Mouse (Mus musculus) embryo, embryonic 11.5 days (tissue): ENCODE measurements at regions not wholly inside any gene's neighbourhood (a gene's known extent, or its start where the extent isn't known, plus 50 kb on each side); places are given as distances from the start of the nearest gene placed in this dataset.

Experiments
- DNase-seq: peaks from one replicate; pipeline ENCODE4 v3.0.0-alpha.2; 2012; ENCODE audit warnings: low read depth, low spot score

- no peak for DNase-seq
Observed at GRCm38 (mm10) chr14:64511300-64511699, 407.2 kb downstream of the Prss52 start.

GRCm38 (mm10) chr14:64512726-64513125, 408.6 kb downstream of the Prss52 start:
- DNase-seq = no peak

- DNase-seq = no peak
Observed at GRCm38 (mm10) chr14:64517584-64518195, 413.6 kb downstream of the Prss52 start.

- no peak for DNase-seq
Observed at GRCm38 (mm10) chr14:64524641-64525040, 420.6 kb downstream of the Prss52 start.

DNA sequence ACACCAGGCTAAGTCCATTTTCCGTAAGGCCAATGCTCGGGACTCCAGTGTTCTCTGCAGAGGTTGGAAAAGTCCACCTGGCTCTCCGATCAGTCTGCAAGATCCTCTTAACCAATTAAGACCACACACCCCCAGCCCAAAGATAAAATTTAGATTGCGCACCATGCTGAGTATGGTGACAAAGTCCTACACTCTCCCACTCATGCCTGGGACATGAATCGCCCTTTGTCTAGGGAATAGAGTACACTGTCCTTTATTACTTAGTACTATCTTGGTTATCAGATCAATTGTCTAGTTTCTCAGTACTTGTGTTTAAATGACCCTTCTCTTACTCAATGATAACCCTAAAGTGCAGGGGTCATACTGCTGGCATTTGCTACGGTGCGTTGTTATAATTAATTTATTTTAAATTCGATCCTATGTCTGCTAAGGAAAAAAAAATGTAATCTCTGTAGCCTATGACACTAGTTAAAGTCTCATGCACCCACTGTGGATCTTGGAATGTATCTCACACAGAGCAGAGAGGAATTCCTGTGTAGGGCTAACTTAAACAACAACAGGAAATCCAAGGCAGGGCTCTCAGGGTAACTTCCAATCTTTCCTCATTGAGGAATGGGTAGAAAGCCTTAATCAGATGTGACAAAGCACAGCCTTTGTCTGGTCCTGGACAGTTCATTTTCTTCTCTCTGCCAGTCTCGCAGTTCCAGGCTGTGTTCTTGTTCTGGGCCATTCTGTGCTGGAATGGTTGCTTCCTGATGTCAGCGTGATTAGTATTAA, 421.4 kb downstream of the Prss52 start:
- no peak for DNase-seq

GRCm38 (mm10) chr14:64530541-64530940, 426.5 kb downstream of the Prss52 start:
- no peak for DNase-seq

DNA sequence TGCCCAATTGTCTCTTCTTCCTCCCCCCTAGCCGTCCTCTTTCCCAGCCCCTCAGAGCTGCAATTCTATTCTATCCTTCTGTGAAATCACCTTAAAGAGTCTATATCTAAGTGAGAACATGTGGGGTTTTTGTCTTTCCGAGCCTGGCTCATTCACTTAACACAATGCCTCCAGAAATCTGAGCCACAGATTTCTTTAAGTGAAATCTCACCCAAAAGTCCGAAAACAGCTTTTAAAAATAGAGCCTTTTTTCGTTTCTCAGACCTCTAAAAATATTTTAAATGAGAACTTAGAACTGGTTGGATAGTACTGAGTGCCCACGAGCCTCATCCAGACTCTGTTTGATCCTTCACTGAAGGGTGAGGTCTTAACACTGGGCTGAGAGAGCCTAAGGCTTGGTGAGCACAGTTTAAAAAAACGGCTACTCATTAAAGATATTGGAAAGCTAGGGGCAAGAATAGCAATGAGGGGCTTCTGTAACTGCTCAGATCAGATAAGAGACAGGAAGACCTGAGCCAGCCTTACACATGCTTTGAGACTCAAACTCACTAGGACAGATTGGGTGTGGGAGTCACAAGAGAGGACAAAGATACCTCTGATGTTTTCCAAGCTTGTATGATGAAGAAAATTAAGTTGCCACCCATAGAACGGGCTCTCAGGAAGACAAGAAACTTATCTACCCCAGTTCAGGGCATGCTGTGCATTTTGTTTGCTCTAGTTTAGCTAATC, 427.3 kb downstream of the Prss52 start:
- DNase-seq = no peak

DNA sequence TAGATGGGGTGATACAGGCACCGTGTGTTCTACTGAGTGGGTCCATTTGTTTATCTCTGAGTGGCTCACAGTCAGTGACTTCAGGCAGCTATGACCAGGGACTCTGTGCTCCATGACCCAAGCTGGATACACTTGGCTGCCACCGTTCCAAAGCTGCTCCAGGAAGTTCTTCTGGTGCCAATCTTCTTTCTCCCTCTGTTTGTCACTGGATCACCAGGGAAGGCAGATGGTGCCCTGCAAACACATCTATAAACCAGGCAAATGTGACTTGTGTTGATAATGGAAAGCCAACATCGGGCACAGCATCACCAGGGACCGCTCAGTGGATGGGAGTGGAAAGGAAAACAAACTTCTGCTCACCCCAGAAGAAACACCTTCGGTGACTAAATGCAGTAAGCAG, 428.3 kb downstream of the Prss52 start:
- DNase-seq = no peak

- DNase-seq = no peak
Observed at GRCm38 (mm10) chr14:64533591-64534151, 429.6 kb downstream of the Prss52 start.

DNA sequence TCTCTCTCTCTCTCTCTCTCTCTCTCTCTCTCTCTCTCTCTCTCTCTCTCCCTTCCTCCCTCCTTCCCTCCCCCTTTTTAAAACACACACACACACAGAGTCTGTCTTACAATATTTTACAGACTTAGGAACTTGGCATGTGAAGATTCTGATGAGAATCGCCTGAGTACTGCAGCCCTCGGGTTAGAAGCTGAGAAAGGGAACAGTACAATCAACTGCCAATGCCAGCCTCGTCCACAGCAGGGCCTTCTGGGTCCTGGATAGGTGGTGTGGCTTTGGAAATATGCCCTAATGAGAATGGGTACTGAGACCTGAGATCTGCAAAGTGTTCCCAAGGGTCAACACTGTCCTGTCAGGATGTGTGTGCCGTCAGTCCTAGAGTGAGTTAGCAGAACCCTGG, 430.1 kb downstream of the Prss52 start:
- no peak for DNase-seq

- DNase-seq = no peak
Observed at GRCm38 (mm10) chr14:64539436-64539835, 435.4 kb downstream of the Prss52 start.

DNA sequence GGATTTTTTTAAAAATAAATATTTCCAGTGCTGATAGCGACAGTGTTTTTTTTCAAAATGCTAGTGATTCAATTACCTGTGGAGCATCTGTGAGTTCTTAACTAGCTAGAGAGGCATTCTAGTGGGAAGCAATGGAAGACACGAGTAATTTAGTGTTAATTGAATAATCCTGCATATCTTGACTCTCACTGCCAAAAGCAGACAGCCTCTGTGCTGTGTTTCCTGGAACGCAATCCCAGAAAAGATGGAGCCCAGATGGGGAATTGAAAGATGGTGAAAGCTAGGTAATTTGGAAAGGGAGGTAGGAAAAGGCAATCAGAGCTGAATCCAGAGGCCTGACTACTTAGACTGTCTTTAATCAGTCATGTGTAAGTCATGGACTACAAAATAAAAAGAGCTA, 441.0 kb downstream of the Prss52 start:
- no peak for DNase-seq

GRCm38 (mm10) chr14:64546787-64547186, 442.7 kb downstream of the Prss52 start:
- DNase-seq = peak; percentile 50

DNA sequence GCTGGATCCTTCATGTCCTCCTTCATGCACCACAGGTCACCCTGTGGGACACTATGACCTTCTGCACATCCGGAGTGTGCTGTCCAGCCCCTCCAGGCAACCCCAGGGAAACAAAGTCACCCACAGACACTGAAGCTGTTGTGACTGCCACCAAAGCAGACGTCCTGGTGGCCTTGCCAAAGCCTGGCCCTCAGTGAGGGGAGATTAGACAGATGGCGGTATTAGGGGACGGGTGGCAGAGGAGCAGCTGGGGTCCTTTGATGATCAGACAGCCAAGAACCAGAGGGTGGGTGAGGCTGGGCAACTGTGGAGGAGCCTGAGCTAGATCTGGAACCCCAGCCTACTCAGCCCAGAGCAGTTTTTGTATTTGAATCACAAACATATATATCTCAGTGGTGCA, 448.9 kb downstream of the Prss52 start:
- DNase-seq = no peak

- DNase-seq = no peak
Observed at GRCm38 (mm10) chr14:64556042-64556441, 452.0 kb downstream of the Prss52 start.

- DNase-seq = no peak
Observed at GRCm38 (mm10) chr14:64557453-64557852, 453.4 kb downstream of the Prss52 start.

- DNase-seq = no peak
Observed at GRCm38 (mm10) chr14:64568689-64569088, 464.6 kb downstream of the Prss52 start.

DNA sequence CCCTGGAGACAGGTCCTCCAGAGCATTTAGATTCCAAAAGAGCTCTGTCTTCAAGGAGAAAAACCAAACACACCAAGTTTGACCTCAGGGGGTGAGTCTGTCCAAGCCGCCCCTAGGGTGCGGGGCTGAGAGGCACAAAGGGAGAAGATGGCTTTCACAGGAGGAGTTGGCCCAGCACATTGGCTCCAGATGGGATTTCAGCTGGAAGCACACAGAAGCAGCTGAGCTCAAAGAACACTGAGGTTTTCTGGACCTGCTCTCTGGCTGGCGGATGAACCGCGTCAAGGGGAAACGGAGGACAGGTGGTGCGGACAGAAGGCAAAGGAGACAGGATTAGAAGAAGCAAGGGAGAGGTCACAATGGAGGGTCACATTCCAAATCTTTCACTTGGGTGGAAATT, 466.9 kb downstream of the Prss52 start:
- DNase-seq = no peak

DNA sequence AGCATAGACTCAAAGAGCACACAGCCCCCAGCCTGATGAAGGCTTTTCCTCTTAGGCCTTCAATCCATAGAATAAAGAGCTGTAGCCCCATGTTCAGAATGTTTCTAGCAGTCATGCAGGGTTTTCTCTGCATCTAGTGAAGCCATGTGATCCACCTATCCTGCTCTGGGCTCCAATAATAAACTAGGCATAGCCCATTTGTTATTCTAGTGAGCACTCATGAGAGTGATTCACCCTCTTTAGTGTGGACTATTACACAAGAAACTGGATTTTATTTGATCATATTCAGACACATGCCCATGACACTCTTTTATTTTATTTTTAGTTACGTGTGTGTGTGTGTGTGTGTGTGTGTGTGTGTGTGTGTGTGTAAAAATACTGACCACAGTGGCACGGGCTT, 468.7 kb downstream of the Prss52 start:
- DNase-seq = no peak

DNA sequence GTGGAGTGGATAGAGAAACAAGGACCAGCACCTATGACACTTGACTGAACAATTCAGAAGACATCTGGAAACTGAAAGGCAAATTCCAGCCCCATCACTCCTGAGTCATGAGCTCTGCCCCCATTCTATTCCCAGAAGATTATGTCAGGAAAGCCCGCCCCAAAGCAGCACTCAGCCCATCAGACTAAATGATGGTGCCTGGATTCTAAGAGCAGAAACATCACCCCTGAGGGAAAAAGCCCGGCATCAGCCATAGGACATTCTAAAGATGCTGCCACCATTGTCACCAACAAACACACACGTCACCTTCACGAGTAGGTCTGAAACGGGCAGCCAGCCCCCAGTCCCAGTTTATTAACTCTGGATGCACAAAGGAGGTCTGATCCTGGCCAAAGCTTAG, 469.7 kb downstream of the Prss52 start:
- DNase-seq = no peak

GRCm38 (mm10) chr14:64574277-64574676, 470.2 kb downstream of the Prss52 start:
- no peak for DNase-seq

- no peak for DNase-seq
Observed at GRCm38 (mm10) chr14:64574773-64575172, 470.7 kb downstream of the Prss52 start.
